Mouse (Mus musculus) megakaryocyte, embryonic 14.5 days (primary cell): ENCODE results near the gene Odf2. TPM values are rescaled to one million over a fixed set of nuclear protein-coding genes. Genes with fewer than 3 reads are reported as not detected.

ENCODE experiments used
- H3K27me3 ChIP-seq: replicated peaks from 2 replicates; pipeline ENCODE3; 2012; ENCODE audit warnings: inconsistent platforms
- H3K36me3 ChIP-seq: replicated peaks from 2 replicates; pipeline ENCODE3; 2012; ENCODE audit warnings: low read length, inconsistent platforms, mixed read lengths
- H3K4me1 ChIP-seq: 2 replicates; pipeline ENCODE4 v1.6.1; 2012; ENCODE audit warnings: inconsistent platforms
- H3K4me3 ChIP-seq: replicated peaks from 2 replicates; pipeline ENCODE3; 2012; ENCODE audit warnings: moderate library complexity, mild to moderate bottlenecking, inconsistent platforms
- H3K9me3 ChIP-seq: 2 replicates; pipeline ENCODE4 v1.6.1; 2012; ENCODE audit warnings: inconsistent platforms
- FLI1 ChIP-seq: IDR thresholded peaks from 2 replicates; pipeline ENCODE4 v1.6.1; 2012; ENCODE audit warnings: low read length, inconsistent platforms, mixed read lengths
- GATA1 ChIP-seq: IDR thresholded peaks from 3 replicates; pipeline ENCODE4 v1.6.1; 2012; ENCODE audit warnings: mixed read lengths, low read length, inconsistent platforms, borderline replicate concordance
- polyA plus RNA-seq: library from polyadenylated mRNA; stranded (reverse); fragments of >175 nt; gene quantifications from 2 replicates; pipeline ENCODE4 v1.2.3, GENCODE M21; 2012; ENCODE audit warnings: low replicate concordance; ENCODE audit not compliant: insufficient read depth

Odf2 gene
- polyA plus RNA-seq, 1 experiment = 19.1 TPM

DNA sequence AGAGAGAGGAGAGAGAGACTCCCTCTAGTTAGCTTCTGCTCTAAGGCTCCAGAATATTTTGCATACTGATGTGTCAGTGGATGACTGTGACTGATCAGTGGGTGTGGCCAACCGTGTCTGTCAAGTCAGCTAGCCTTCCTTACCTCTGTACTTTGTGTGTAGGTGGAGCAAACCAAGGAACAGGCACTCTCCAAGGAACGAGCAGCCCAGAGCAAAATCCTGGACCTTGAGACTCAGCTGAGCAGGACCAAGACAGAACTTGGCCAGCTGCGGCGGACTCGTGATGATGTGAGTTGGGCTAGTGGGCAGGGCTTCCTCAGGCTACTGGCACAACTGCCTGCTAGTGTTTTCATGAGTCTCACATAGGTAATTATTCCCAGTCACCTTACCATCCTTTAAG is 37.5 kb downstream of the Odf2 start:
- no peak overlapping the region for H3K4me3 ChIP-seq
- TF ChIP-seq FLI1 (no peak), GATA1 (no peak)
- H3K9me3 ChIP-seq = no peaks in the 10 kb centered on the region
- H3K27me3 ChIP-seq = no peaks in the 10 kb centered on the region
- peaks cover 96% of the 10 kb centered on the region for H3K36me3 ChIP-seq
- H3K4me1 ChIP-seq = no peaks in the 10 kb centered on the region

DNA sequence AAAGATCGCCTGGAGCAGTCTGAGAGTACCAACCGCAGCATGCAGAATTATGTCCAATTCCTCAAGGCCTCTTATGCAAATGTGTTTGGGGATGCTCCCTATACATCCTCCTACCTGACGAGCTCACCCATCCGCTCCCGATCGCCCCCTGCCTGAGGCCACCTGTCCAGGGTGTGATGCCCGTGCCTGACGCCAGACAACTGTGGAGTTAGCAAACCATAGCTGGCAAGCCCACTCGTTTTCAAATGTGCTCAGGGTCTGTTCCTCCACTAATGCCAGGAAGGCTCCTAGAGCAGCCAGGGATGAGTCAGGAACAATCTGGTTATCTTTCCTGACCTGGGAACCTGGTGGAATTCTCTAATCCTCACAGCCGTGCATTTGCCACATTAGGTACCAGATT is 41.5 kb downstream of the Odf2 start:
- Histone ChIP-seq H3K9me3 (no peaks in the 10 kb centered on the region), H3K27me3 (no peaks in the 10 kb centered on the region), H3K36me3 (peaks cover 61% of the 10 kb centered on the region), H3K4me3 (no peak overlapping the region), H3K4me1 (peaks cover 6% of the 10 kb centered on the region; the same call in 1 of the 2 replicates)
- no peak for TF ChIP-seq FLI1
- TF ChIP-seq GATA1 = no peak

DNA sequence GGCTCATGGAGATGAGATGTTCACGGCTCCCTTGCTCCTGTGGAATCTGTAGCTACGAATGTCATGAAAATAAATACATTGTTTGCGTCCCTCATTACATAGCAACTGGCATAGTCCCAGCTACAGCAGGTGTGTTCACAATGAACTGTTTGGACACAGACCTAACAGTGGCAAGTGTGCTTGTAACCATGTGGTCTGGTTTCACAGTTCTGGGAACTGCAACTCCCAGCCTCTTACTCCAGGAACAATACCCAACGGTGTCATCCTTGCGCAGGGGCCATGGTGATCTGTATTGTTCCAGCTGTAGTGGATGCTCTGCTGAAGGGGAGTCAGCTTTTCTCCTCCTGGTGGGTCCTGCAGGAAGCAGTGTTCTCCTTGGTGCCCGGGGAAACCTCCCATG is 42.2 kb downstream of the Odf2 start:
- peaks cover 54% of the 10 kb centered on the region for H3K36me3 ChIP-seq
- H3K27me3 ChIP-seq = no peaks in the 10 kb centered on the region
- no peak overlapping the region for H3K4me3 ChIP-seq
- peaks cover 10% of the 10 kb centered on the region for H3K4me1 ChIP-seq
- no peak for TF ChIP-seq GATA1
- TF ChIP-seq FLI1 = no peak
- H3K9me3 ChIP-seq = no peaks in the 10 kb centered on the region

DNA sequence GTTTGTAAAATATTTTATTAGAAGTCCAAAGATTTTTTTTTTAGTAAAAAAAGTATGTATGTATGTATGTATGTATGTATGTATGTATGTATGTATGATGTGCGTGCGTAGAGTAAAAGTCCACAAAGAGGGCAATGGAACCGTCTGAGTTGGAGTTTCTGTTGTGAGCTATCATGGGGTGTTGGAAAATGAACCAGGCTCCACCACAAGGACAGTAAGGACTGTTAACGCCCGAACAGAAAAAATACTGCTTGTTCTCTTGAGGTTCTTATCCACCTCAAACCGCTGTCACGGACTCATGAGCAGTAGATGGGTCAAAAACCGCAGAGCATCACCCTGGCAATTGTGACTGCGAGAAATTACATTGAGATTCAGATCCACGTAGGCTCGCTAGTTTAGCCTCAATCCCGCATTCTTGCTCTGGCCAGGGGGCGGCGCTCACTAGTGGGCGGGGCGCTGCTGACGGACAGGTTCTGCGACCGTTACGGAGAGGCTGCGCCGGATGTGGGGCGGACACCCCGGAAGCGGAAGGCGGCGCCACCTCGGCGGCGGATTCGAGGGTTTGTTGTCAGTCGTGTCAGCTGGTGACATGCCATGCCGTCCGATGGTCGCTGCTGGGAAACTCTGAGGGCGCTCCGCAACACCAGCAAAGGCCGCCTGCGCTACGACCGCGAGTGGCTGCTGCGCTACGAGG is 46.0 kb downstream of the Odf2 start, which contains the start of gene Gle1:
TSS of gene Gle1 (plus strand) at position 521 of the 694 bp plus-strand sequence.
- peaks cover 22% of the 10 kb centered on the region for H3K4me1 ChIP-seq
- peak within 1 kb of the TSS; percentile 98 for H3K4me3 ChIP-seq
- TF ChIP-seq FLI1 (peak; percentile 99), GATA1 (no peak)
- H3K9me3 ChIP-seq = no peaks in the 10 kb centered on the region
- H3K27me3 ChIP-seq = no peaks in the 10 kb centered on the region
- H3K36me3 ChIP-seq = peaks cover 52% of the 10 kb centered on the region

DNA sequence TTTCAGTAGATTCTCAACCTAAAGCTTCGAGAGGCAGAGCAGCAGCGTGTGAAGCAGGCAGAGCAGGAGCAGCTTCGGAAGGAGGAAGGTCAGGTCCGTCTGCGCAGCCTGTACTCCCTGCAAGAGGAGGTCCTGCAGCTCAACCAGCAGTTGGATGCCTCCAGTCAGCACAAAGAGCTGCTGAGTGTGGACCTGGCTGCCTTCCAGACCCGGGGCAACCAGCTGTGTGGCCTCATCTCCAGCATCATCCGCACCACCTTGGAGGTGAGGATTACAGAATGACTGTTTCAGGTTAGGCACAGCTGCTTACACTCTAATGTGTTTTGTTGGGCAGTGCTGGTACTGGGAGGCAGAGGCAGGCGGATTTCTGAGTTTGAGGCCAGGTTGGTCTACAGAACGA is 51.1 kb downstream of the Odf2 start:
- TF ChIP-seq GATA1 (no peak), FLI1 (no peak)
- H3K9me3 ChIP-seq = no peaks in the 10 kb centered on the region
- H3K4me1 ChIP-seq = peaks cover 46% of the 10 kb centered on the region
- no peaks in the 10 kb centered on the region for H3K27me3 ChIP-seq
- H3K36me3 ChIP-seq = peaks cover 82% of the 10 kb centered on the region
- H3K4me3 ChIP-seq = no peak overlapping the region

DNA sequence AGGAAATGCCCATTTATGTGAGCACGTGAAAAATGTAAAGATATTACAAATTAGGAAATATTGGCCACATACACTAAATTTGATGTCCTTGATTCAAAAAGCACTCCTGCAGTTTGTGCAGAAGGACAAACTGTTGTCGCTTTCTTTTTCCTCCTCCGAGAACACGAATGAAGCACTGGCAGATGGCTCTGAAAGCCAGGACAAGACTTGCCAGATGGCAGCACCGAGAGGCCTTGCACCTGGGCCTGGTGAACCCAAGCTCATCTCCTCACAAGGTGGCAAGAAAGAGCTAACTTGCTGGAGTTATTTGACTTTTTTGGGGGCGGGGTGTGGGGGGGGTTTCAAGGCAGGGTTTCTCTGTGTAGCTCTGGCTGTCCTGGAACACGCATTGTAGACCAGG is 51.8 kb downstream of the Odf2 start:
- Histone ChIP-seq H3K4me1 (peaks cover 53% of the 10 kb centered on the region), H3K27me3 (no peaks in the 10 kb centered on the region), H3K4me3 (no peak overlapping the region), H3K9me3 (no peaks in the 10 kb centered on the region), H3K36me3 (peaks cover 88% of the 10 kb centered on the region)
- no peak for TF ChIP-seq GATA1
- no peak for TF ChIP-seq FLI1

DNA sequence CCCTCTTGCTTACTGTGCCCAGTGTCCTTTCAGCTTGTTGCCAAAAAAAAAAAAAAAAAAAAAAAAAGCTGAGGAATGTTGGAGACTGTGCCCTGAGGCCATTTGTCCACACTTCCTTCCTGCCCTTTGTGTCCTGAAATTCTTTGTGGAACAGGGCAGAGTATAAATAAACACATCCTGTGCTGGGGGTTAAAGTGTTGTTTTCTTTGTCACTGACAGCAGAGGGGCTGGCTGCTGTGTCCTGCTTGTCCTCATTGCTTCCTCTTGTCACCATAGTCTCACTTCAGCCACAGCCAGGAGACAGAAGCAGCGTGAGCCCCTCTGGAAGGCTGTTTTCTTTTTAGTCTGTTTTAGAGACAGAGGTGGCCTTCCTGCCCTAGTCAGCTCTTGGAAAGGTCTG is 55.7 kb downstream of the Odf2 start:
- peaks cover 66% of the 10 kb centered on the region for H3K4me1 ChIP-seq
- H3K4me3 ChIP-seq = no peak overlapping the region
- no peak for TF ChIP-seq GATA1
- TF ChIP-seq FLI1 = no peak
- H3K9me3 ChIP-seq = no peaks in the 10 kb centered on the region
- H3K36me3 ChIP-seq = peaks cover 92% of the 10 kb centered on the region
- no peaks in the 10 kb centered on the region for H3K27me3 ChIP-seq

DNA sequence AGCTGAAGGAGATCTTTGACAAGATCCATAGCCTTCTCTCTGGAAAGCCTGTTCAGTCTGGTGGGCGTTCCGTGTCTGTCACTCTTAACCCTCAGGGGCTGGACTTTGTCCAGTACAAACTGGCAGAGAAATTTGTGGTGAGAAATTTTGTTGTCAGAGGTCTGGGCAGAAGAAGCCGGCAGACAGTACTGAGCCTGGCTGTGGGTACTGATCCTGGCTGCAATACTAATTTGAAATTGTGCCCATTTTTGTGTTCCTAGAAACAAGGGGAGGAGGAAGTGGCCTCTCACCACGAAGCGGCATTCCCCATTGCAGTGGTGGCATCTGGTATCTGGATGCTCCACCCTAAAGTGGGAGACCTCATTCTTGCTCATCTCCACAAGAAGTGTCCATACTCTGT is 59.9 kb downstream of the Odf2 start:
- Histone ChIP-seq H3K27me3 (no peaks in the 10 kb centered on the region), H3K4me3 (no peak overlapping the region), H3K9me3 (no peaks in the 10 kb centered on the region), H3K4me1 (peaks cover 58% of the 10 kb centered on the region), H3K36me3 (peaks cover 82% of the 10 kb centered on the region)
- TF ChIP-seq GATA1 (no peak), FLI1 (no peak)

DNA sequence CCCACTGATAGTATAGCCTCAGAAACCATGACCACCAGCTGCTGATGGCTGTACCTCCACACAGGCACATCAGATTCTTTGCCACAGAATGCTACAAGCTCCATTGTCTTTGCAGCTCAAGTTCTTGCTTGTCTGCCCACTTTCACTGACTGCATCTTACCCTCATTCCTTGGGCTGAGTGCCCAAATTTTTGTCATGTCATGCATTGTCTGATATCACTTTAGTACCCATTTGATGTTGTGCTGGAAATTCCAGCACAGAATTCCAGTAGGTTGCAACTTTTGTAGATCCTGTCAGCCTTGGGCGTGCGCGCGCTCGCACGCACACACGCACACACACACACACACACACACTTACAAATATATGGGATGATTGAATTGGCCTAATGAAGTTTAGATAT is 72.2 kb downstream of the Odf2 start:
- H3K9me3 ChIP-seq = no peaks in the 10 kb centered on the region

DNA sequence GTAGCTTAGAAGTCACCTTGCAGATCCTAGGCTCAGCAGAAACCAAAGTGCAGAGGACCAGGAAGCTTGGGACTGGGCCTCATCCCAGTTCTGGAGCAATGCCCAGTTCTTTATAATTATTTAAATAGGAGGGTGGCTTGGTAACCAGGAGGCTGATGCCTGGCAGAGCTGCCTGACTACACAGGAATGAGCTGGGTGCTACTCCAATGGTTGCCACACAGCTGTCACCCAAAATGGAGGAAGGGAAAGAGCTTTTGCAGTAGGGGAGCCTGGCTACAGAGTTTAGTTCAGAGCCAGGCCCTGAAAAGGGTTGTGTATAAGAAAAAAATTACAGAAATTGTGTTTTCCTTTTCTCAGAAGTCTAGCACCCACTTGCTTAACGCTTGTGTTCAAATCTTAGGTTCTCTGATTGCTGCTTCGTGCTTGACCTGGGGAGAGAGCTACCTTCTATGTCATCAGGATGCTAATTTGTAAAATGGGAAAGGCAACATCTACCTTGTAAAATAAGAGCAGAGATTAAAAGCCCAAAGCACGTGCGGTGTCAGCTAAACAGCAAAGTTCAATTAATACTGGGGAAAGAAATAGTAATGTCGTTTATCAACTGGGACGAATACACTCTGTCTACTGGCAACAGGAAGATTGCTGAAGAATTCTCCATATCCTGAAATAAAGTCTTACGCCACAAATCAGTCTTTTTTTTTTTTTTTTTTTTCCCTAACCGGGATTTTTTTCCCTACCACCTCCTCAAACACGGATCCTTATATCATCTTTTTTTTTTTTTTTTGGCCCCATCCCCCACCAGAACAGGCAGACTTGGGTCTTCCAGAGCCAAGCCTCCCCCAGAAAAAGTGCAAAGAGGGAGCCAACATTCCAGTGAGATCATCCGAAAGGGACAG is 75.6 kb downstream of the Odf2 start:
- Histone ChIP-seq H3K27me3 (no peaks in the 10 kb centered on the region), H3K36me3 (peaks cover 24% of the 10 kb centered on the region), H3K4me1 (peaks cover 39% of the 10 kb centered on the region), H3K4me3 (peak overlapping the region; percentile 95), H3K9me3 (no peaks in the 10 kb centered on the region)
- no peak for TF ChIP-seq GATA1
- no peak for TF ChIP-seq FLI1

More for the DNA sequence above, 72.2 kb downstream of the Odf2 start:
- H3K4me1 ChIP-seq = peaks cover 31% of the 10 kb centered on the region
- no peaks in the 10 kb centered on the region for H3K27me3 ChIP-seq
- H3K36me3 ChIP-seq = peaks cover 40% of the 10 kb centered on the region
- no peak for TF ChIP-seq FLI1
- no peak for TF ChIP-seq GATA1
- H3K4me3 ChIP-seq = no peak overlapping the region
